Mouse (Mus musculus) stomach, postnatal 0 days (tissue): ENCODE results near the gene Pkn1.

Experiments used
- CTCF ChIP-seq: IDR thresholded peaks from 2 replicates; pipeline ENCODE4 v1.5.1; 2016; ENCODE audit warnings: antibody characterized with exemption, low read depth, mild to moderate bottlenecking, moderate library complexity
- EP300 ChIP-seq: optimal IDR thresholded peaks from 2 replicates; pipeline ENCODE3; 2016; ENCODE audit warnings: antibody characterized with exemption

DNA sequence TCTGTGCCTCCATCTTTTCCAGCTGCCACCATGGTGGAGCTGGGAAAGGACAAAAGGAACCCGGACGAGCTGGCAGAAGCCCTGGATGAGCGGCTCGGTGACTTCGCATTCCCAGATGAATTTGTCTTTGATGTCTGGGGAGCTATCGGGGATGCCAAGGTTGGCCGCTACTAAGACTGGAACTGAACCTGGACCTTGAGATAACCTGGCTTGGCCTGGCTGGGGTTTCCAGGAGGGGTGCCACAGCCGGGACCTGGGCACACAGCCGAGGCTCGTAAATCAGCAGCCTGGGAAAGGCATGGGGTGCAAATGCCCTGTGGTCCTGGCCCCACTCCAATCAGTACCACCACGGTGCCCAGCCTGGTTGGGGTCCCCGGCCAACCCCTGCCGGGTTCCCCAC is 34.9 kb downstream of the Pkn1 start:
- TF ChIP-seq CTCF (no peak), EP300 (no peak)
